Mouse (Mus musculus): ENCODE measurements around the gene Kif1a. TPM values are rescaled to one million over a fixed set of nuclear protein-coding genes. Genes with fewer than 3 reads are reported as not detected.
"Not testable (repeated sequence)": the region's sequence is repeated elsewhere in the genome, so short reads cannot be mapped to it uniquely, and the experiment has no call there.

Gene Kif1a
- polyA plus RNA-seq, 1 experiment = 0.16 TPM

GRCm38 (mm10) chr1:92982931-92983605 lies 118.7 kb downstream of the Kif1a start:
- Histone ChIP-seq H3K36me3 (ENCODE audit: control insufficient read depth) (no peaks in the 10 kb centered on the region), H3K4me1 (ENCODE audit: control insufficient read depth) (no peaks in the 10 kb centered on the region), H3K9me3 (ENCODE audit: control insufficient read depth, low read length) (no peaks in the 10 kb centered on the region), H3K4me3 (replicated peaks) (no peak overlapping the region), H3K27me3 (ENCODE audit: control insufficient read depth) (no peaks in the 10 kb centered on the region)
- TF ChIP-seq TAL1 (IDR thresholded peaks at IDR 0.05; ENCODE audit: low read length) (no peak), GATA1 (IDR thresholded peaks at IDR 0.05; ENCODE audit: low read length) (no peak)

GRCm38 (mm10) chr1:92981056-92981845 lies 120.5 kb downstream of the Kif1a start:
- no peaks in the 10 kb centered on the region for H3K36me3 ChIP-seq (ENCODE audit: control insufficient read depth)
- no peak for TF ChIP-seq GATA1 (IDR thresholded peaks at IDR 0.05; ENCODE audit: low read length)
- no peaks in the 10 kb centered on the region for H3K9me3 ChIP-seq (ENCODE audit: control insufficient read depth, low read length)
- H3K27me3 ChIP-seq (ENCODE audit: control insufficient read depth) = no peaks in the 10 kb centered on the region
- H3K4me3 ChIP-seq (replicated peaks) = no peak overlapping the region
- H3K4me1 ChIP-seq (ENCODE audit: control insufficient read depth) = no peaks in the 10 kb centered on the region

- no peaks in the 10 kb centered on the region for H3K4me1 ChIP-seq (ENCODE audit: control insufficient read depth)
- H3K4me3 ChIP-seq (replicated peaks) = no peak overlapping the region
- TF ChIP-seq TAL1 (IDR thresholded peaks at IDR 0.05; ENCODE audit: low read length) (no peak), GATA1 (IDR thresholded peaks at IDR 0.05; ENCODE audit: low read length) (no peak)
- no peaks in the 10 kb centered on the region for H3K9me3 ChIP-seq (ENCODE audit: control insufficient read depth, low read length)
- no peaks in the 10 kb centered on the region for H3K27me3 ChIP-seq (ENCODE audit: control insufficient read depth)
- no peaks in the 10 kb centered on the region for H3K36me3 ChIP-seq (ENCODE audit: control insufficient read depth)
These were observed 122.6 kb downstream of the Kif1a start for GRCm38 (mm10) chr1:92979073-92979602.

DNA sequence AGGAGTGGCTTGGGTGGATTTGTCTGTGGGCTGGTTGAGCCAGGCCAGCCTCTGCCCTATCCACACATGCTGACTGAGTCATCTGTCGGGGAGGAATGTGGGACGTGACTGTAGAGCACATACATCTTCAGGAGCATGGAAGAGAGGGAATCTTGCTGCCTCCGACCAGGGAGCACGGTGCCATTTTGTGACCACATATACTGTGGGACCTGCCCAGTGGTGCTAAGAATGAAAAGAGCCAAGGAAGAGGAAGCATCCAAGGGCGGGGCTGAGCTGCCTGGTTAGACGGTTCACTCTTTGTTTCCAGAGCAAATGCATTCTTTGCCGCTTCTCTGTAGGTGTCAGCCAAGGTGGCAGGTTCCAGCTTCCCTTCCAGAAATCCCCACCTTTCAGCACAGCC lies 123.1 kb downstream of the Kif1a start:
- H3K4me1 ChIP-seq (ENCODE audit: control insufficient read depth) = no peaks in the 10 kb centered on the region
- no peaks in the 10 kb centered on the region for H3K36me3 ChIP-seq (ENCODE audit: control insufficient read depth)
- no peaks in the 10 kb centered on the region for H3K27me3 ChIP-seq (ENCODE audit: control insufficient read depth)
- TF ChIP-seq GATA1 (IDR thresholded peaks at IDR 0.05; ENCODE audit: low read length) (no peak), TAL1 (IDR thresholded peaks at IDR 0.05; ENCODE audit: low read length) (no peak)
- no peak overlapping the region for H3K4me3 ChIP-seq (replicated peaks)
- H3K9me3 ChIP-seq (ENCODE audit: control insufficient read depth, low read length) = no peaks in the 10 kb centered on the region

DNA sequence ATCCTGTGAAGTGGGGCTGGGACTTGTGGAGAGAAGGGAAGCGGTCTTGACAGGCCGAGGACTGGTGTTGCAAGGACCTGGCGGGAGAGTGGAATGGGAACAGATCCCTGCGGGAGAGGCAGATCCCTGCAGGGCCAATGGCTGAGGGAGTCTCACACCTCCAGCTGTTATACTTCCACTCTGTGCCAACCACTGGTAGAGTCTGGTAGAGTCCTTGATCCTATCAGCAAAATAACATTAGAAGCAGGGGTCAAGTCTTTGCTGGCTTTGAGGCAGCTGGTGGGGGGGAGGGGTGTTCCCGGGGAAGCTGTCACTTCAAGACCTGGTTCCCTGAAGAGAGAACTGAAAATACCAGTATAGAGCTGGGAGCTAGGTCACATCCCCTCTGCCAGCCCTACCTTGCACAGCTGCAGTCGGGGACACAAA lies 125.6 kb downstream of the Kif1a start:
- no peak for TF ChIP-seq GATA1 (IDR thresholded peaks at IDR 0.05; ENCODE audit: low read length)
- no peaks in the 10 kb centered on the region for H3K4me1 ChIP-seq (ENCODE audit: control insufficient read depth)
- no peak overlapping the region for H3K4me3 ChIP-seq (replicated peaks)
- no peaks in the 10 kb centered on the region for H3K36me3 ChIP-seq (ENCODE audit: control insufficient read depth)
- H3K27me3 ChIP-seq (ENCODE audit: control insufficient read depth) = no peaks in the 10 kb centered on the region
- H3K9me3 ChIP-seq (ENCODE audit: control insufficient read depth, low read length) = no peaks in the 10 kb centered on the region

GRCm38 (mm10) chr1:92972854-92973253 lies 128.9 kb downstream of the Kif1a start:
- no peak overlapping the region for H3K4me3 ChIP-seq (replicated peaks)
- H3K4me1 ChIP-seq (ENCODE audit: control insufficient read depth) = no peaks in the 10 kb centered on the region
- no peaks in the 10 kb centered on the region for H3K9me3 ChIP-seq (ENCODE audit: control insufficient read depth, low read length)
- no peaks in the 10 kb centered on the region for H3K27me3 ChIP-seq (ENCODE audit: control insufficient read depth)
- no peaks in the 10 kb centered on the region for H3K36me3 ChIP-seq (ENCODE audit: control insufficient read depth)
- TF ChIP-seq TAL1 (IDR thresholded peaks at IDR 0.05; ENCODE audit: low read length) (no peak), GATA1 (IDR thresholded peaks at IDR 0.05; ENCODE audit: low read length) (no peak)

- H3K4me1 ChIP-seq (ENCODE audit: control insufficient read depth) = no peaks in the 10 kb centered on the region
- H3K36me3 ChIP-seq (ENCODE audit: control insufficient read depth) = no peaks in the 10 kb centered on the region
- H3K4me3 ChIP-seq (replicated peaks) = no peak overlapping the region
- no peaks in the 10 kb centered on the region for H3K9me3 ChIP-seq (ENCODE audit: control insufficient read depth, low read length)
- H3K27me3 ChIP-seq (ENCODE audit: control insufficient read depth) = no peaks in the 10 kb centered on the region
- TF ChIP-seq GATA1 (IDR thresholded peaks at IDR 0.05; ENCODE audit: low read length) (no peak), TAL1 (IDR thresholded peaks at IDR 0.05; ENCODE audit: low read length) (no peak)
These were observed 129.6 kb downstream of the Kif1a start for GRCm38 (mm10) chr1:92971879-92972795.

DNA sequence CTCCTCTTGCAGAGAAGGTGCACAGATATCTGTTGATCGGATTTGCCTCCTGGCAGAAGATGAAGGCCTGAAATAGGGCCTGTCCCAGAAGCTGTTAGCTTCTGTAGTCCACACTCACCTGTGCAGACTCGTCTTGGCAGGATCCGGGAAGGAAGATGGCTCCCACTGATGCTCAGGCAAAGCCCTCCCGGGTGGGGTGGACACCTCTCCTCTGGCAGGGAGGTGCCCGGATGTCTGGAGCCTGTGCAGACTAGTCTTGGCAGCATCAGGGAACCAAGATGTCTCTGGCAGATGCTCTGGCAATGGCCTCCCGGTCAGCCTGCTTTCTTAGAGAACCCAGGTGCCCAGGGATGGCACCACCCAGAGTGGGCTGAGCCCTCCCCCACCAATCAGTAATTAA lies 131.0 kb downstream of the Kif1a start:
- H3K27me3 ChIP-seq (ENCODE audit: control insufficient read depth) = not testable (repeated sequence)

More for the DNA sequence above, 131.0 kb downstream of the Kif1a start:
- not testable (repeated sequence) for H3K36me3 ChIP-seq (ENCODE audit: control insufficient read depth); H3K9me3 ChIP-seq (ENCODE audit: control insufficient read depth, low read length); H3K4me1 ChIP-seq (ENCODE audit: control insufficient read depth); H3K4me3 ChIP-seq (replicated peaks)

Other genes with a start within 250 kb of the Kif1a start
- gene Ankmy1, start 199.0 kb downstream of the Kif1a start, polyA plus RNA-seq (2012) = not detected in 2 replicates
- 0.57 and 0.70 TPM in 2 replicates for gene Dusp28, start 195.0 kb downstream of the Kif1a start, polyA plus RNA-seq (2012)
- 6.5 and 7.7 TPM in 2 replicates for gene Rnpepl1, start 191.2 kb downstream of the Kif1a start, polyA plus RNA-seq (2012)
- 0.75 and 0.88 TPM in 2 replicates for gene Capn10, start 167.6 kb downstream of the Kif1a start, polyA plus RNA-seq (2012)
- gene Gpr35, start 151.1 kb downstream of the Kif1a start, polyA plus RNA-seq (2012) = 0.01 TPM in 2 replicates
- gene Aqp12, start 95.6 kb downstream of the Kif1a start, polyA plus RNA-seq (2012) = not detected in 2 replicates
- gene Agxt, start 33.3 kb upstream of the Kif1a start, polyA plus RNA-seq (2012) = 0.04 and 0.08 TPM in 2 replicates
- not detected in 2 replicates for gene 2310007B03Rik, start 59.0 kb upstream of the Kif1a start, polyA plus RNA-seq (2012)
- gene Crocc2, start 66.8 kb upstream of the Kif1a start, polyA plus RNA-seq (2012) = 0.01 TPM in 1 of 2 replicates, not detected in the other
- gene Sned1, start 133.9 kb upstream of the Kif1a start, polyA plus RNA-seq (2012) = not detected in 2 replicates
- 0.16 and 0.19 TPM in 2 replicates for gene Mterf4, start 204.0 kb upstream of the Kif1a start, polyA plus RNA-seq (2012)
- gene Ppp1r7, start 240.9 kb upstream of the Kif1a start, polyA plus RNA-seq (2012) = 1.4 and 1.7 TPM in 2 replicates
- gene Pask, start 241.5 kb upstream of the Kif1a start, polyA plus RNA-seq (2012) = 0.22 and 0.31 TPM in 2 replicates

Data from erythroblast, embryonic 14.5 days (primary cell).